Mouse (Mus musculus): Measurements from ENCODE around the gene Mcat. TPM values are rescaled to one million over a fixed set of nuclear protein-coding genes. Genes with fewer than 3 reads are reported as not detected.
A peak's percentile ranks its signal among the peaks of the same experiment; 100 is the strongest.
"Not testable (repeated sequence)": the region's sequence is repeated elsewhere in the genome, so short reads cannot be mapped to it uniquely, and the experiment has no call there.

The Mcat gene
- total RNA-seq, 2 experiments from 2014 or later, result 3.4 to 13.2 TPM

- ATAC-seq (replicated peaks; ENCODE audit: low FRiP score, poor library complexity, severe bottlenecking), result no peak
Measured at GRCm38 (mm10) chr15:83520861-83521382, 42.7 kb downstream of the Mcat start.

- peak; percentile 79 for ATAC-seq (replicated peaks; ENCODE audit: low FRiP score, poor library complexity, severe bottlenecking)
Measured at GRCm38 (mm10) chr15:83518215-83519048, 45.2 kb downstream of the Mcat start.

GRCm38 (mm10) chr15:83515018-83515417 lies 48.6 kb downstream of the Mcat start:
- no peak for ATAC-seq (replicated peaks; ENCODE audit: low FRiP score, poor library complexity, severe bottlenecking)

- no peak for ATAC-seq (replicated peaks; ENCODE audit: low FRiP score, poor library complexity, severe bottlenecking)
Measured at GRCm38 (mm10) chr15:83512489-83513281, 50.9 kb downstream of the Mcat start.

- peak; percentile 99 for ATAC-seq (replicated peaks; ENCODE audit: low FRiP score, poor library complexity, severe bottlenecking)
Measured at GRCm38 (mm10) chr15:83510805-83511405, 52.7 kb downstream of the Mcat start, which contains the start of gene Ttll1. Gene Ttll1, minus strand, starts transcription at chr15:83510893.

GRCm38 (mm10) chr15:83509950-83510804 lies 53.4 kb downstream of the Mcat start:
- peak; percentile 31; the same call in 1 of the 2 replicates for ATAC-seq (replicated peaks; ENCODE audit: low FRiP score, poor library complexity, severe bottlenecking)

- ATAC-seq (replicated peaks; ENCODE audit: low FRiP score, poor library complexity, severe bottlenecking), result not testable (repeated sequence)
Measured at GRCm38 (mm10) chr15:83501483-83501882, 62.1 kb downstream of the Mcat start.

GRCm38 (mm10) chr15:83500352-83500751 lies 63.2 kb downstream of the Mcat start:
- peak; percentile 75 for ATAC-seq (replicated peaks; ENCODE audit: low FRiP score, poor library complexity, severe bottlenecking)

- no peak for ATAC-seq (replicated peaks; ENCODE audit: low FRiP score, poor library complexity, severe bottlenecking)
Measured at GRCm38 (mm10) chr15:83499211-83499755, 64.3 kb downstream of the Mcat start.

GRCm38 (mm10) chr15:83497299-83497698 lies 66.3 kb downstream of the Mcat start:
- no peak for ATAC-seq (replicated peaks; ENCODE audit: low FRiP score, poor library complexity, severe bottlenecking)

Other genes with a start within 250 kb of the Mcat start
- gene Arfgap3, start 213.5 kb downstream of the Mcat start, total RNA-seq (2015; ENCODE audit: low replicate concordance), result 19.3 and 50.5 TPM in 2 replicates
- 43.3 and 60.3 TPM in 2 replicates for gene Arfgap3, start 213.5 kb downstream of the Mcat start, total RNA-seq (2017; ENCODE audit: low replicate concordance)
- gene Pacsin2, start 99.2 kb downstream of the Mcat start, total RNA-seq (2015; ENCODE audit: low replicate concordance), result 80.0 and 81.7 TPM in 2 replicates
- gene Pacsin2, start 99.2 kb downstream of the Mcat start, total RNA-seq (2017; ENCODE audit: low replicate concordance), result 145 and 184 TPM in 2 replicates
- gene Ttll1, start 52.9 kb downstream of the Mcat start, total RNA-seq (2015; ENCODE audit: low replicate concordance), result 4.3 and 7.1 TPM in 2 replicates
- 0.45 and 2.8 TPM in 2 replicates for gene Ttll1, start 52.9 kb downstream of the Mcat start, total RNA-seq (2017; ENCODE audit: low replicate concordance)
- gene Bik, start 36.9 kb downstream of the Mcat start, total RNA-seq (2015; ENCODE audit: low replicate concordance), result 2.2 TPM in 1 of 2 replicates, not detected in the other
- 3.7 TPM in 1 of 2 replicates, not detected in the other for gene Bik, start 36.9 kb downstream of the Mcat start, total RNA-seq (2017; ENCODE audit: low replicate concordance)
- gene Tspo, start 195 bp downstream of the Mcat start, total RNA-seq (2015; ENCODE audit: low replicate concordance), result 133 TPM in 2 replicates
- gene Tspo, start 195 bp downstream of the Mcat start, total RNA-seq (2017; ENCODE audit: low replicate concordance), result 92.7 and 104 TPM in 2 replicates
- 48.6 and 55.5 TPM in 2 replicates for gene Ttll12, start 31.4 kb upstream of the Mcat start, total RNA-seq (2015; ENCODE audit: low replicate concordance)
- 42.6 and 47.1 TPM in 2 replicates for gene Ttll12, start 31.4 kb upstream of the Mcat start, total RNA-seq (2017; ENCODE audit: low replicate concordance)
- gene Scube1, start 161.2 kb upstream of the Mcat start, total RNA-seq (2015; ENCODE audit: low replicate concordance), result not detected in 2 replicates
- gene Scube1, start 161.2 kb upstream of the Mcat start, total RNA-seq (2017; ENCODE audit: low replicate concordance), result not detected in 2 replicates
- gene Mpped1, start 215.7 kb upstream of the Mcat start, total RNA-seq (2015; ENCODE audit: low replicate concordance), result not detected in 2 replicates
- gene Mpped1, start 215.7 kb upstream of the Mcat start, total RNA-seq (2017; ENCODE audit: low replicate concordance), result not detected in 2 replicates